Mouse (Mus musculus) embryonic facial prominence, embryonic 10.5 days (tissue): ENCODE results near the gene Alpk1. TPM values are rescaled to one million over a fixed set of nuclear protein-coding genes. Genes with fewer than 3 reads are reported as not detected.
A peak's percentile ranks its signal among the peaks of the same experiment; 100 is the strongest.

Experiments used
- DNase-seq: peaks from one replicate; pipeline ENCODE4 v3.0.0-alpha.2; 2017; ENCODE audit warnings: low spot score
- H3K27ac ChIP-seq: fragments of 300-500 bp; sonication (generic); replicated peaks from 2 replicates; pipeline ENCODE4 v1.5.1; 2016; ENCODE audit warnings: mild to moderate bottlenecking
- H3K27me3 ChIP-seq: fragments of 300-500 bp; sonication (generic); replicated peaks from 2 replicates; pipeline ENCODE4 v1.6.1; 2016; ENCODE audit warnings: low read depth, mild to moderate bottlenecking; ENCODE audit not compliant: poor library complexity, severe bottlenecking
- H3K36me3 ChIP-seq: fragments of 300-500 bp; sonication (generic); replicated peaks from 2 replicates; pipeline ENCODE4 v1.6.1; 2016; ENCODE audit warnings: mild to moderate bottlenecking, moderate library complexity
- H3K4me1 ChIP-seq: fragments of 300-500 bp; sonication (generic); 2 replicates; pipeline ENCODE4 v1.6.1; 2016
- H3K4me3 ChIP-seq: fragments of 300-500 bp; sonication (generic); 2 replicates; pipeline ENCODE4 v1.5.1; 2016; ENCODE audit warnings: mild to moderate bottlenecking, moderate library complexity
- H3K9me3 ChIP-seq: fragments of 300-500 bp; sonication (generic); 2 replicates; pipeline ENCODE4 v1.6.1; 2016; ENCODE audit warnings: mild to moderate bottlenecking
- WGBS: fragments of 180-500 bp; shearing (Covaris S2); methylation state at CpG from one replicate; pipeline ENCODE4 v1.1.7; 2016; 5-methylcytosine and 5-hydroxymethylcytosine counted together
- polyA plus RNA-seq: library from polyadenylated mRNA; unstranded; fragments of >200 nt; fragmentation: Nextera tagmentation; extraction: Ambion mirVana; gene quantifications from 2 replicates; pipeline ENCODE4 v1.2.1, GENCODE M21; 2016

The Alpk1 gene
- polyA plus RNA-seq, 1 experiment from 2014 or later, result 0.83 TPM

- DNase-seq, result peak; percentile 57
- H3K4me1 ChIP-seq, result peaks cover 30% of the 10 kb centered on the region
- H3K27me3 ChIP-seq, result peaks cover 100% of the 10 kb centered on the region
- H3K27ac ChIP-seq, result no peak overlapping the region
- H3K9me3 ChIP-seq, result no peaks in the 10 kb centered on the region
- peak overlapping the region; percentile 25 for H3K4me3 ChIP-seq
- 2% methylated on average over 9 of the region's 9 CpGs for WGBS
- H3K36me3 ChIP-seq, result no peaks in the 10 kb centered on the region
These were observed 152.4 kb downstream of the Alpk1 start for GRCm38 (mm10) chr3:127627956-127628310.

GRCm38 (mm10) chr3:127627151-127627955 is 153.0 kb downstream of the Alpk1 start:
- Histone ChIP-seq H3K9me3 (no peaks in the 10 kb centered on the region), H3K4me1 (peaks cover 24% of the 10 kb centered on the region), H3K36me3 (no peaks in the 10 kb centered on the region), H3K27me3 (peaks cover 100% of the 10 kb centered on the region), H3K27ac (no peak overlapping the region), H3K4me3 (peak overlapping the region; percentile 25; the same call in 1 of the 2 replicates)
- DNase-seq, result peak; percentile 56
- WGBS, result under 1% methylated on average over 28 of the region's 28 CpGs

- no peak overlapping the region for H3K27ac ChIP-seq
- no peak for DNase-seq
These were observed 153.8 kb downstream of the Alpk1 start for GRCm38 (mm10) chr3:127626524-127626923.

GRCm38 (mm10) chr3:127625701-127626399 is 154.5 kb downstream of the Alpk1 start:
- no peaks in the 10 kb centered on the region for H3K9me3 ChIP-seq
- peaks cover 85% of the 10 kb centered on the region for H3K27me3 ChIP-seq
- peak overlapping the region; percentile 46 for H3K4me3 ChIP-seq
- no peaks in the 10 kb centered on the region for H3K36me3 ChIP-seq
- no peak overlapping the region for H3K27ac ChIP-seq
- H3K4me1 ChIP-seq, result peaks cover 21% of the 10 kb centered on the region
- WGBS, result under 1% methylated on average over 28 of the region's 28 CpGs
- peak; percentile 63 for DNase-seq

More at GRCm38 (mm10) chr3:127626524-127626923, 153.8 kb downstream of the Alpk1 start:
- no peak overlapping the region for H3K4me3 ChIP-seq
- peaks cover 92% of the 10 kb centered on the region for H3K27me3 ChIP-seq
- H3K4me1 ChIP-seq, result peaks cover 21% of the 10 kb centered on the region
- H3K9me3 ChIP-seq, result no peaks in the 10 kb centered on the region
- 6% methylated on average over 3 of the region's 3 CpGs for WGBS
- H3K36me3 ChIP-seq, result no peaks in the 10 kb centered on the region

GRCm38 (mm10) chr3:127625296-127625695 is 155.0 kb downstream of the Alpk1 start:
- Histone ChIP-seq H3K4me3 (peak overlapping the region; percentile 46), H3K4me1 (peaks cover 21% of the 10 kb centered on the region), H3K9me3 (no peaks in the 10 kb centered on the region), H3K27ac (no peak overlapping the region), H3K36me3 (no peaks in the 10 kb centered on the region), H3K27me3 (peaks cover 80% of the 10 kb centered on the region)
- under 1% methylated on average over 36 of the region's 36 CpGs for WGBS
- DNase-seq, result peak; percentile 87

Other genes with a start within 250 kb of the Alpk1 start
- 74.3 and 82.6 TPM in 2 replicates for gene Larp7, start 227.2 kb downstream of the Alpk1 start, polyA plus RNA-seq
- 19.8 and 22.3 TPM in 2 replicates for gene Zgrf1, start 227.0 kb downstream of the Alpk1 start, polyA plus RNA-seq
- gene Neurog2, start 147.4 kb downstream of the Alpk1 start, polyA plus RNA-seq, result 3.2 and 7.0 TPM in 2 replicates
- 1.6 and 1.9 TPM in 2 replicates for gene Tifa, start 9.3 kb upstream of the Alpk1 start, polyA plus RNA-seq
- gene Ap1ar, start 57.0 kb upstream of the Alpk1 start, polyA plus RNA-seq, result 60.6 and 64.6 TPM in 2 replicates
- gene Fam241a, start 115.8 kb upstream of the Alpk1 start, polyA plus RNA-seq, result 2.7 and 3.9 TPM in 2 replicates